Mouse (Mus musculus) layer of hippocampus, postnatal 36 days (tissue): ENCODE results near the gene Nlk. TPM values are rescaled to one million over a fixed set of nuclear protein-coding genes. Genes with fewer than 3 reads are reported as not detected.

Experiments
- DNase-seq, 2 experiments: peaks; one replicate each; pipeline ENCODE4 v3.0.0; 2022
- total RNA-seq, 2 experiments: library from RNA; stranded (reverse); gene quantifications; 2 replicates each; pipeline ENCODE4 v1.2.3; 2021

The Nlk gene
- 10 to 100 TPM; 43.7 to 45.9 TPM for total RNA-seq

DNA sequence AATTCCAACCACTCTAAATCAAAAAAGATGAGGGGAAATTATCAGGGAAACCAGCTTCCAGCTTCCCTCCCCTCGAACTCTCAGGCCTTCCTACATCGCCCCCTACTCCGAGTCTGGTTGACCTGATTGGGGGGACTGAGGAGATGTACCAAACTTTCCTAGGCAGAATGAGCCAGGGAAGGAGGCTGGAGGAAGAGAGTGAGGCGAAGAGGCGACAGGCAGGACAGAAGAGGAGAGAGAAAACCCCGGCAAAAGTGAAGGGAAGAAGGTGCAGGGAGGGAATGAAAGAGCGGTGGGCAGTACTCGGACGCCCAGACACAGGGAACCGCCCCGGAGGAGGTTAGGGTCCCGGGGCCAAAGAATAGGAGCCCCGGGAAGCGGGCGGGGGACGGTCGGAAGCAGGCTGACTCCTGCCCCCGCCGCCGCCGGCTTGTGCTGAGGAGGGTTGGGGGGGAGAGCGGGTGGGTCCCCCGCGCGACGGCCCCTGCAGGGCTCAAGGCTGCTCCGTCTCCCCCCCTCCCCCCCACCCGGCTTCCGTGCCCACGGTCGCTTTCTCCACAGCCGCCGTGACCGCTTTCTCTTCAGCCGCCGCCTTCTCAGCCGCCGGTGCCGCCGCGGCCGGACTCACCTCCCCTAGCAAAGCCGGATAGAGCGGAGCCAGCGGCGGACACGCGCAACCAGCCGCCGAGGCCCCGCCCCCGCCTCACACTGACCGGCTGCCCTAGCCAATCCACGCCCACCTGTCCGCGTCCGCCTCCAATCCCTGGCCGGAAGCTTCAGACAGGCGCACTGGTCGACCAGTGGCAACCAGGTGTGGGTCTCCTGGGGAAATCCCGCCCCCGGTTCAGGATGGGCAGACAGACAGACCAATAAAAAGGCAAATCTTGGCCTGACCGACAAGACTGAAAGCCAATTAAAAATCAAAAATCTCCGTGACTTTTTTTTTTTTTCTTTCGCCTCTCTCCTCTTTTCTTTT lies at the start of gene Nlk:
Nlk (minus strand) TSS at position 597 of the 976 bp plus-strand sequence.
- peak; percentile 98 to 99 for DNase-seq

DNA sequence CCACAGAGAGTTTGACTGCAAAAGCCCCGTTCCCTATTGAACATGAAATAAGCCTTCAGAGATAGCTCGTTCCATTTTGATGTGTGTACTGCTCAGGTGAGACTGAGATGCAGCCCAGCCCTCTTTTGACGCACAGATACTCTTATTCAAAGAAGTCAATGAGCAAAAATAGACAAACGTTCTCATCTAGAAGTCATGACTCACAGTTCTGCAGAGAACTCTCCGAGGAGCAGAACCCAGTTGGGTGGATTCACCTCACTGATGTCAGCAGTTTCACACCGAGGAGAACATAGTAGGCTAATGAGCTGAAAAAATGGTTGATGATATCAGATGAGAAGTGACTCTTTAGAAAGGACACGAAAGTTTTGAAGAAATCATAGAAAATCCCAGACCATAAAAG lies 49.1 kb upstream of the Nlk start:
- DNase-seq = no peak

GRCm38 (mm10) chr11:78745475-78745874 lies 48.3 kb upstream of the Nlk start:
- DNase-seq = no peak

- DNase-seq = no peak
Observed at GRCm38 (mm10) chr11:78742461-78742860, 45.3 kb upstream of the Nlk start.

DNA sequence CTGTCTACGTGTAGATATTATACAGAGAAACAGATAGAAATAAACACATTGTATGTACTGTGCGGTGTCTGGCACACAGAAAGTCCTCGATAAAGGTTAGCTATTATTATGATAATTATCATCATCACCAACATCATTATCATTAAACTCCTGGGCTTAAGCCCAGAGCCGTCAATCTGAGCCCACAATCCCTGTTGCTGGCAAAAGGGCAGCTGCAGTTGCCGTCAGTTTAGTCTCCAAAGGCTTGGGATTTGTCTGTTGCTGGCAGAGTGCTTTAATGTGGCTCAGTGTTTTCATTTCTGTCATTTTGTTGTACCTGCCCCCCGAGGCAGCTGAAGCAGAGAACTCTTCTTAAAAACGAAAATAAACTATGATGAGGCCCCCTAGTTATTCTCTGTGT lies 44.8 kb upstream of the Nlk start:
- no peak for DNase-seq

- no peak for DNase-seq
Observed at GRCm38 (mm10) chr11:78739361-78739760, 42.2 kb upstream of the Nlk start.

DNA sequence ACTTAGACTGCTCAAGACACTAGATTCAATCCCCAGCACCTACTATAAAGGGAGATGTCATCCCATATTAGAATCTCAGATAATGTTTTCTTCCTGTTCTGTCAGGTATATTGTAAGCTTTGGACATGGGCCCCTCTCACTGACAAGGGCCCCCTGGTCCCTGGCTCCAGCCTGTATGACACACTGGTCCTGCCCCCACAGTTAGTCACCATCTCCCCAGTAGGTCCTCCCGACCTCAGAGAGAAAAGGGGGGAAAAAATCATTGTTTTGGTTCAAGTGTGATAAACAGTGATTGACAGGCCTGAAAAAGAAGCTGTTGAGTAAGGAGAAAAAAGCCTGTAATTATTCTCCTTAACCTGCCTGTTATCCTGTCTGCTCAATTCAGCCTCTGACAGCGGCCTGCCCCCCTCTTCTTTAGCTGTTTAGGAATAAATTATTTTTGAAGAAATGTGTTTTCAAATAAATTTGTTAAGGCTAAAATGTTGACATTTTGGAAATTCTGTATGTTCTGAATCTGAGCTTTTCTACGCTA lies 39.8 kb upstream of the Nlk start:
- no peak for DNase-seq

- DNase-seq = no peak
Observed at GRCm38 (mm10) chr11:78735168-78735567, 38.0 kb upstream of the Nlk start.

DNA sequence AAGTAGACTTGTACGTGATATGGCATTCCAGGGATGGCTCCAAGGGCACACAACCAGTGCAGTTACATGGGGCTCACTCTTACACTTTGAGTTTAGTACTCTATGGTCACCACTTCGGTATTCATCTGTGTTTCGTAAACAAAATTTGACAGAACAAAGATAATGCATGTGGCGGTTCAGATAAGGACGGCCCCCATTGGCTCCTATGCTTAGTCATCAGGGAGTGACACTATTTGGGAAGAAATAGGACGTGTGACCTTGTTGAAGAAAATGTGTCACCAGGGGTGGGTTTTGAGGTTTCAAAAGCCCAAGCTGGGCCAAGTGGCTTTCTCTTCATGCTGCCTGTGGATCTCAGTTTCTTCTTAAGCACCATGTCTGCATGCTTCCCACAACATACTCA lies 35.4 kb upstream of the Nlk start:
- DNase-seq = no peak

DNA sequence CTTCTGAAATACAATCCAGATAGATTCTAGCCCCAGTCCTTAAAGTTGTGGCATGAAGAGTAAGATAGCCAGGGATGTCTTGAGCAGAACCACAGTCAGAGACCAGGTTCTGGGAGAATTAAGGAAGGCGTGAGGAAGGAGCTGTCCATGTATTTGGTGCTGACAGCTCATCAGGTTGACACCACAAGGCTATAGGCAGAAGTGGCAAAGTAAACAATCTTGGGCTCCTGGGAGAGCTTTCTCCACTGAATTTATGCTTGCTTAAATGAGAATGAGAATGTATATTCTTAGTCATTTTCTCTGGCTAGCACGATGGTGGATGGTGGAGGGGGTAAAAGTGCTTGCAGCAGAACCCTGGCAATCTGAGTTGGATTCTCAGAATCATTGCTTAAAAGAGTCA lies 33.7 kb upstream of the Nlk start:
- DNase-seq = no peak

DNA sequence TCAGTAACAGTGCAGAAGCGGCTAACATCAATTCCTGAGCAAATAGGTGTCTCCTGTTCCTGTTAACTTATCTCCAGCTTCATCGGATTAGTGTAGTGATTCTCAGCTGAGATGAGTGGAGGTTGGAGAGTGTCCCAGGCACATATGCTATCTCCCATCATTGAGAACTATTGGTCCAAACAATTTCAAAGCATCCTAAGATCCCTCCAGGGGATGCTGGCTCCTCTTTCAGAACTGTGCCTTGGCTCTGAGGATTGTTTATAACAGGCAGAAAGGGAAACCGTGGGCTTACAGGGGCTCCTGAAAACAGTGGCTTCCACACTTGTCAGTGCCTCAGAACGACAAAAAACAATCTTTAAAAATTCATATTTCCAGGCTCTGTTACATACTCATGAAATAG lies 30.9 kb upstream of the Nlk start:
- no peak for DNase-seq

DNA sequence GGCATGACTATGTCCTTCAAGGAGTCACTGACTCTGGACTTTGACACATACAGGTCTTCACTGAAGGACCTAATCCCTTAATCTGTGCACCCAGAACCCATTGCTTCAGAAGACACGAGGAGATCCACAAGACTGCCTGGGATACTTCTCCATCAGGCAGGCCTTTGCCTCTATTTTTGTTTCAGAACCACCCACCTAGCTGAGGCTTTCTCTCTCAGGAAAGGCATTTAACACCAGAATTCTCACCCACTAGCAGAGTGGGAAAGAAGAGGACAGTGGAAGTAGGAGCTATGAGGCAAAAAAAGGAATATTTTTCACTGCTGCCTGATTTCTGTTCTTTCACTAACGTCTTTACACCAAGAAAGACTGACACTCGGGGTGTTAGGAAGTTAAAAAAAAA lies 29.2 kb upstream of the Nlk start:
- DNase-seq = no peak

DNA sequence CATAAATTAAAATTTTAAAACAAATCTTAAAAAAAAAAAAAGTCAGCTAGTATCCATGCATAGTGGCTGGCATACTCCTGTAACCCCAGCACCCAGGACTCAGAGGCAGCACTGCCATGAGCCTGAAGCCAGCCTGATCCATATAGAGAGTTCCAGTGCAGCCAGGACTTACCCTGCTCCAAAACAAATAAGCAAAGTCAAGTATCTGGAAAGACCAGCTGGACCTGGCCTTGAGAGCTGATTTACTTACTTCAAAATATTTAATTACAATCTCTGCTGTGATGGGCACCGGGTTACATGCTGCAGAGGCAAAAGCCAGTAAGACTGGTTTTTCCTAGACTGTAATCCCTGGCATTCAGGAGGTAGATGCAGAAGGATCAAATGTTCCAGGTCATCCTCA lies 27.6 kb upstream of the Nlk start:
- no peak for DNase-seq

GRCm38 (mm10) chr11:78721419-78721818 lies 24.2 kb upstream of the Nlk start:
- DNase-seq = no peak

DNA sequence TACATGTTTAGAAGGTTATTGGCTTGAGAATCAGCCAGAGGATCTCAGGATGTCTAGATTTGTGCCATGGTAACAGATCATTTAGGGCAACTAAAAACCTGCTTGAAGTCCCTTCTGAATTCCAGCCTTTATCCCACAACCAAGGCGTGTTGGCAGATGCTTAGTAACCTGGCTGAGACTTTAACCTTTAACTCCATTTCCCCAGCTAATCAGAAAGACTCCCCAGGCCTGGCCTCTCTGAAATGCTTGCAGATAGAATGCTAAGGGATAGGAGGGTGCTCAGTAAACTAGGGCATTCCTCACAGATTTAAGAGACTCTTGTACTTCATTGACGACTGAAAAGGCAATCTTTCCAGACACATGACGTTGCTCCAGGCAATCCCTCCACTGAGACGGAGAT lies 20.5 kb upstream of the Nlk start:
- DNase-seq = no peak

DNA sequence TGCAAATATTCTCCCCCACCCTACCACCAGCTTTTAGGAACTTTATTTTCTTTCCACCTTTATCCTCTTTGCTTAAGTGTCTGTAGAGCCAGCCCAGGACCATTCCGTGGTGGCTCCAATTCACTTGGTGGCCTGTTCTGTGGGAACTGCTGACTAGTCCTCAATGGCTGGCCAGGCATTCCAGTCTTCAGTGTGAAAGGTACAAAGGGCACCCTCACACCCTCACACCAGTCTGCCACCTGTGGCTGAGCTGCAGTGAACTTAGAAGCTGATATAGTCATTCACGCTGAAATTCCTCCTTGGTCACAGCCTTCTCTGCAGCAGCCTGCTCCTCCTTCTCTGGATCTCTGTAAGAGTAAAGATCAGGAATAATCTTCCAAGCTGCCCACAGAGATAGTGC lies 11.5 kb upstream of the Nlk start:
- no peak for DNase-seq

DNA sequence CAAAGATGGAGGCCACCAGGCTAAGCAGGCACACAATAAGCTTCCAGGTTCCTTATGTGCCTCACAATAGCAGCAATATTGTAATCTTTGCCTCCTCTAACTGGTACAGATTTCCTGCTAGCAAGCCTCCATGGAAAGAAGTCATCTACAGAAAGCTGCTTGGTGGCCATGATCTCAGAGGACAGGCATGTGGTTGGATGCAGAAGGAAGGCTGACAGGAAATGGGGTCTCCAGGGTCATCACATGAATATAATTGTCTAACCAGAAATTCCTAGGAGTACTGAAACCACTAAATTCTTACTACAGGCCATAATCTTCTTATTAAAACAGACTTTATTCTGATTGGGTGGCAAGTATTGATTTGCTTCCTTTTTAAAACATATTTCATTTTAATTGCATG lies 8.9 kb upstream of the Nlk start:
- no peak for DNase-seq

DNA sequence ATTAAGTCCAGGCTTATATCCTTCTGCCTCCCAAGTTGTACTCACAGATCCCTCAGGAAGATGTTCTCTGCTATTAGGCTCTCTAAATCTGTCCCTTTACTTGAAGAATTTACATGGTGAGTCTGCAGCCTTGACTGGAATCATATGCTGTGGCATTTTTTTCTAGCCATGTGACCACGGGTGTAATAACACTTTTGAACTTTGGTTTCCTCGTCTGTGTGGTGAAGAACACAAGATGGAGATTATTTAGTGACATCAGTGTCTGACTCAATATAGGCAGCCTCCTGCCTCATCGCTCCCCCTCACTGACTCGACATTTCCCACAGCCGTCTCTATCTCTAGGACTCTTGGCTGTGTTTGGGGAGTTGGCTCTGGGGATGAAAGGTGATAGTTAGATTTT lies 5.9 kb upstream of the Nlk start:
- no peak for DNase-seq

DNA sequence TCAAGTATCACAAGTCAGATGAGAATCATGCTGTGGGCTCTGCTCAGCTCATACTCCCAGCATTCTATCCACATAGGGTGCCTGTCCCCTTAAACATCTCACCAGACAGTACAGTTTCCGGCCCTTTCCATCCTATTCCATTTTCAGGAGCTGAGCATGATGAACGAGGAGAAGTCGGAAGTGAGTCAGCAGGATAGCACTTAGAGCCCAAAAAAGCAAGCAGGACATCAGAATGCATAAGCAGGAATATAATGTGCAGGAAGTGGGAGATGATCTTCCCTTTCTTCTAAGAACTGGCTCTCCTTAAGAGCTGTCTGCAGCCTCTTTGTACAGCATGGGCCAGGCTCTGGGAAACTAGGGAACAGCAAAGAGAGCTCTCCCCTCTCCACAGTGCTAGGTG lies 5.1 kb upstream of the Nlk start:
- DNase-seq = no peak

- peak; percentile 86 for DNase-seq
Observed at GRCm38 (mm10) chr11:78697753-78698171, 589 bp upstream of the Nlk start.

DNA sequence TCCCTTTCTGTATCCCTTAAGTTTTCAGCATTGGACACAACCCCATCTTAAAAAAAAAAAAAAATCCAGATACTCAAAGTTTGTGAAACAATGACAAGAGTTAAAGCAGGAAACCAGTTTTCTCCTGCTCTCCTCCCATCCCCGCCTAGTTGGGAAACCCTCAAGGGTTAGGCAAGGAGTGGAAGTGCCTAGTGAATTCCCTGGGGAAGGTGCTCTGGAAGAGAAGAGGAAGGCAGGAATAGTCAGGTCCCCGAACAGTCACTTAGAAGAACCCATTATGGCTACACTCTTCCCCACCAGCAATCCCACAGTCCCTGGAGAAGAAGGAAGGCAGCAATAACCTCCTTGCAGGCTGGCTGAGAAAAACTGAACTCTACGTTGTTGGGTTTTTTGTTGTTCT lies 2.9 kb downstream of the Nlk start:
- DNase-seq = no peak

- DNase-seq = no peak
Observed at GRCm38 (mm10) chr11:78693307-78693706, 3.9 kb downstream of the Nlk start.

GRCm38 (mm10) chr11:78691201-78691600 lies 6.0 kb downstream of the Nlk start:
- no peak for DNase-seq

- DNase-seq = no peak
Observed at GRCm38 (mm10) chr11:78690547-78690946, 6.6 kb downstream of the Nlk start.
